Mouse (Mus musculus) spleen, adult 2 months (tissue): ENCODE results near the gene Ripply3. TPM values are rescaled to one million over a fixed set of nuclear protein-coding genes. Genes with fewer than 3 reads are reported as not detected.

ENCODE experiments used
- DNase-seq, 2 experiments: peaks; one replicate each; pipeline versions ENCODE4 v3.0.0 to v3.0.0-alpha.2; 2012 to 2021; ENCODE audit warnings: low spot score in 2 of 2, low read depth in 1 of 2
- H3K27ac ChIP-seq: fragments of 200-500 bp; 2 replicates; pipeline ENCODE4 v1.5.1; 2012; ENCODE audit warnings: low read length, inconsistent platforms; ENCODE audit not compliant: insufficient read depth
- H3K27me3 ChIP-seq: fragments of 200-500 bp; 2 replicates; pipeline ENCODE4 v1.6.1; 2012; ENCODE audit warnings: mild to moderate bottlenecking, moderate library complexity, low read length, inconsistent platforms; ENCODE audit not compliant: control insufficient read depth, insufficient read depth
- H3K36me3 ChIP-seq: fragments of 200-500 bp; 2 replicates; pipeline ENCODE4 v1.6.1; 2012; ENCODE audit warnings: mild to moderate bottlenecking, low read length, inconsistent platforms; ENCODE audit not compliant: control insufficient read depth, insufficient read depth
- H3K4me1 ChIP-seq: fragments of 200-500 bp; 2 replicates; pipeline ENCODE4 v1.6.1; 2011; ENCODE audit warnings: inconsistent platforms; ENCODE audit not compliant: control insufficient read depth, insufficient read depth, insufficient read length
- H3K4me3 ChIP-seq: fragments of 200-500 bp; 2 replicates; pipeline ENCODE4 v1.5.1; 2011; ENCODE audit warnings: mild to moderate bottlenecking, inconsistent platforms; ENCODE audit not compliant: insufficient read depth, insufficient read length; ENCODE audit errors: extremely low read depth
- CTCF ChIP-seq: fragments of 200-500 bp; IDR thresholded peaks from 2 replicates; pipeline ENCODE4 v1.5.1; 2011; ENCODE audit warnings: mild to moderate bottlenecking, inconsistent platforms; ENCODE audit not compliant: insufficient read depth, insufficient read length, insufficient replicate concordance; ENCODE audit errors: extremely low read depth
- POLR2A ChIP-seq: fragments of 200-500 bp; IDR thresholded peaks from 2 replicates; pipeline ENCODE4 v1.6.1; 2011; ENCODE audit warnings: low read depth, low read length, inconsistent platforms
- WGBS: fragments of 180-500 bp; shearing (Covaris S2); methylation state at CpG from one replicate; pipeline ENCODE4 v1.1.7; 2018; 5-methylcytosine and 5-hydroxymethylcytosine counted together
- polyA plus RNA-seq: library from polyadenylated mRNA; depleted of rRNA; stranded (reverse); fragments of >200 nt; gene quantifications from 2 replicates; pipeline ENCODE4 v1.2.3, GENCODE M21; 2012; rRNA removed

Ripply3 gene
- polyA plus RNA-seq, 1 experiment: 0.71 TPM

GRCm38 (mm10) chr16:94369596-94370172 lies 41.5 kb downstream of the Ripply3 start:
- Histone ChIP-seq H3K4me3 (peak overlapping the region; percentile 93), H3K4me1 (peaks cover 5% of the 10 kb centered on the region), H3K27me3 (no peaks in the 10 kb centered on the region), H3K36me3 (no peaks in the 10 kb centered on the region), H3K27ac (peak overlapping the region; percentile 89)
- 7% methylated on average over 6 of the region's 6 CpGs for WGBS
- TF ChIP-seq POLR2A (no peak), CTCF (no peak)
- DNase-seq: no peak

- Histone ChIP-seq H3K36me3 (no peaks in the 10 kb centered on the region), H3K27me3 (no peaks in the 10 kb centered on the region), H3K27ac (peak within 1 kb of the TSS; percentile 89), H3K4me1 (peaks cover 5% of the 10 kb centered on the region), H3K4me3 (peak within 1 kb of the TSS; percentile 93)
- TF ChIP-seq POLR2A (no peak; the same call in 1 of the 2 replicates), CTCF (no peak)
- under 1% methylated on average over 75 of the region's 79 CpGs for WGBS
- peak; percentile 78 to 86 for DNase-seq
Observed at GRCm38 (mm10) chr16:94370173-94370914, 42.1 kb downstream of the Ripply3 start, which contains the start of gene Ttc3. Gene Ttc3 (plus strand): TSS chr16:94370618.

GRCm38 (mm10) chr16:94370915-94371300 lies 42.7 kb downstream of the Ripply3 start:
- TF ChIP-seq CTCF (no peak), POLR2A (no peak)
- H3K27ac ChIP-seq: peak overlapping the region; percentile 89
- no peaks in the 10 kb centered on the region for H3K36me3 ChIP-seq
- DNase-seq: peak in 1 of 2 experiments; percentile 64
- under 1% methylated on average over 43 of the region's 43 CpGs for WGBS
- H3K27me3 ChIP-seq: no peaks in the 10 kb centered on the region
- H3K4me1 ChIP-seq: peaks cover 5% of the 10 kb centered on the region
- peak overlapping the region; percentile 93 for H3K4me3 ChIP-seq

- TF ChIP-seq CTCF (peak; percentile 3; the same call in 1 of the 2 replicates), POLR2A (no peak)
- DNase-seq: peak; percentile 22 to 35
- no peaks in the 10 kb centered on the region for H3K27me3 ChIP-seq
- WGBS: under 1% methylated on average over 39 of the region's 43 CpGs
- no peaks in the 10 kb centered on the region for H3K36me3 ChIP-seq
- H3K4me1 ChIP-seq: peaks cover 5% of the 10 kb centered on the region
- peak within 1 kb of the TSS; percentile 93 for H3K4me3 ChIP-seq
- peak within 1 kb of the TSS; percentile 89 for H3K27ac ChIP-seq
Observed at GRCm38 (mm10) chr16:94371301-94371931, 43.2 kb downstream of the Ripply3 start, which contains the start of gene Pigp. Gene Pigp (minus strand): TSS chr16:94371842.

GRCm38 (mm10) chr16:94379386-94379785 lies 51.2 kb downstream of the Ripply3 start:
- WGBS: 72% methylated on average over 1 of the region's 1 CpGs
- Histone ChIP-seq H3K27me3 (no peaks in the 10 kb centered on the region), H3K27ac (no peak overlapping the region), H3K36me3 (no peaks in the 10 kb centered on the region), H3K4me1 (no peaks in the 10 kb centered on the region; the same call in 1 of the 2 replicates), H3K4me3 (no peak overlapping the region)
- DNase-seq: no peak
- no peak for TF ChIP-seq POLR2A
- no peak for TF ChIP-seq CTCF

GRCm38 (mm10) chr16:94383277-94383676 lies 55.1 kb downstream of the Ripply3 start:
- H3K36me3 ChIP-seq: no peaks in the 10 kb centered on the region
- H3K4me1 ChIP-seq: no peaks in the 10 kb centered on the region
- TF ChIP-seq POLR2A: no peak
- no peak for TF ChIP-seq CTCF
- H3K27me3 ChIP-seq: no peaks in the 10 kb centered on the region
- H3K27ac ChIP-seq: no peak overlapping the region
- 78% methylated on average over 3 of the region's 3 CpGs for WGBS
- no peak for DNase-seq
- H3K4me3 ChIP-seq: no peak overlapping the region

Other genes with a start within 250 kb of the Ripply3 start
- gene Sim2, start 243.5 kb upstream of the Ripply3 start, polyA plus RNA-seq: 0.02 TPM in 1 of 2 replicates, not detected in the other
- gene Hlcs, start 14.8 kb upstream of the Ripply3 start, polyA plus RNA-seq: 9.7 and 9.8 TPM in 2 replicates
- gene Ttc3, start 42.2 kb downstream of the Ripply3 start, polyA plus RNA-seq: 17.5 and 21.6 TPM in 2 replicates
- 8.8 and 9.7 TPM in 2 replicates for gene Pigp, start 43.4 kb downstream of the Ripply3 start, polyA plus RNA-seq
- 21.4 and 22.3 TPM in 2 replicates for gene Vps26c, start 198.4 kb downstream of the Ripply3 start, polyA plus RNA-seq
- gene Dyrk1a, start 241.6 kb downstream of the Ripply3 start, polyA plus RNA-seq: 24.7 and 30.7 TPM in 2 replicates